19 mouse cellular contexts compared by ENCODE assay signal in the genomic region with DNA sequence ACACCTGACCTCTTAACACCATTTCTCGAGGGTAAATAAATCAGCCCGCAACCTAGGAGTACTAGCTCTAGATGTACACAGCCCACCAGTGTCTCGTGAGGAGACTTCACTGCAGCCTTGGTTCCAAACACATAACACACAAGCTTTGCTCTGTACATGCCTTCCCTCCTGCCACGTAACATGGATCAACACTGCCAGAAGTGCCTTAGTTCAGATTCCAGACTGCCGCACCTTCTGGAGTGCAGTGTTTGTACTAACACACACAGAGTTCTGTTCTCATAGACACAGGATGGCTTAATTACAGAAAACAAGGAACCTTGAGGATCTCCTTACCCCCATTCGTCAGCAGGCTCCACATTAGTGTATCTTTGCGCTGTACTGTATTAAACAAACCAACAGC. TPM values are rescaled to one million over a fixed set of nuclear protein-coding genes. Genes with fewer than 3 reads are reported as not detected.
"Had no signal": no experiment of that assay in that cellular context is flagged by ENCODE, and none has a peak within 500 bp of the region (broad histone marks: within the 10 kb centered on the region; RNA-seq: fewer than 3 reads in every experiment).

No protein-coding gene starts in this region.

- H3K27me3 ChIP-seq: lung, embryonic 15.5 days; midbrain, embryonic 13.5 days; midbrain, embryonic 15.5 days; neural tube, embryonic 12.5 days had no signal

- H3K4me2 ChIP-seq: liver, embryonic 13.5 days; liver, embryonic 15.5 days; lung, embryonic 15.5 days; midbrain, embryonic 11.5 days; midbrain, embryonic 13.5 days; midbrain, embryonic 15.5 days; neural tube, embryonic 12.5 days had no signal

- H3K4me1 ChIP-seq: liver, embryonic 13.5 days; liver, embryonic 15.5 days had no signal

- H3K9me3 ChIP-seq: liver, embryonic 13.5 days; liver, embryonic 15.5 days; lung, embryonic 15.5 days; midbrain, embryonic 13.5 days; midbrain, embryonic 15.5 days had no signal

- H3K4me3 ChIP-seq: liver, embryonic 13.5 days; liver, embryonic 15.5 days; lung, embryonic 15.5 days; megakaryocyte, embryonic 14.5 days; midbrain, embryonic 13.5 days; midbrain, embryonic 15.5 days; neural tube, embryonic 12.5 days had no signal

- H3K27ac ChIP-seq: liver, embryonic 13.5 days; liver, embryonic 15.5 days; lung, embryonic 15.5 days; macrophage; midbrain, embryonic 13.5 days; midbrain, embryonic 15.5 days; neural tube, embryonic 12.5 days had no signal

- H3K36me3 ChIP-seq: liver, embryonic 13.5 days; liver, embryonic 15.5 days; midbrain, embryonic 15.5 days had no signal

- ATAC-seq: liver, postnatal 0 days; midbrain, embryonic 13.5 days; midbrain, embryonic 15.5 days had no signal

- DNase-seq: liver, embryonic 13.5 days; liver, postnatal 0 days; lung, adult 2 months; lung, postnatal 14 days; right cerebral cortex, postnatal 14 days; right cerebral cortex, postnatal 4 days; spleen, adult 18-20 months; thymus, adult 2 months; thymus, postnatal 25 days; thymus, postnatal 4 days had no signal

- H3K9ac ChIP-seq: liver, embryonic 13.5 days; liver, embryonic 15.5 days; liver, postnatal 0 days; lung, embryonic 15.5 days; midbrain, embryonic 13.5 days; midbrain, embryonic 15.5 days; neural tube, embryonic 12.5 days had no signal

RNA-seq across cellular contexts. Expression of gene Prom1, which starts 6.1 kb away (rescaled TPM):
- total RNA-seq: monocyte, adult 5-6 weeks had no signal
